In genomic region chr11:45926640-45927082, GRCm38 (mm10) we compare ENCODE assay signal across 8 mouse cellular contexts. TPM values are rescaled to one million over a fixed set of nuclear protein-coding genes. Genes with fewer than 3 reads are reported as not detected.
DNase-seq lines count a peak whose midpoint lies in the region; ATAC-seq lines count a peak whose summit lies in the region.

No protein-coding gene starts in this region.

- no peaks in the 10 kb centered on the region for H3K27me3 ChIP-seq in hindbrain, embryonic 12.5 days

- WGBS in hindbrain, embryonic 12.5 days: under 1% methylated on average over 9 of the region's 9 CpGs

- H3K36me3 ChIP-seq in hindbrain, embryonic 12.5 days: peaks cover 11% of the 10 kb centered on the region; the same call in 1 of the 2 replicates

- DNase-seq in R1 (ENCODE audit: low read depth, low spot score): peak; percentile 92
- DNase-seq in cerebellum, postnatal 10 days: peak; percentile 87 to 89
- peak; percentile 47 to 69 for DNase-seq in frontal cortex, postnatal 10 days (ENCODE audit: low spot score in 2 of 2)
- DNase-seq in layer of hippocampus, postnatal 10 days (ENCODE audit: low spot score in 2 of 2): peak; percentile 74 to 83
- peak; percentile 86 for DNase-seq in lung, postnatal 10 days
- DNase-seq in ovary, postnatal 14 days (ENCODE audit: low spot score): peak; percentile 68
- DNase-seq in thymus, postnatal 10 days (ENCODE audit: low spot score in 2 of 2): peak; percentile 59 to 81

- H3K4me3 ChIP-seq in hindbrain, embryonic 12.5 days: peak overlapping the region; percentile 33

- 0 out of 2 replicates have a peak overlapping the region, but pooled peaks have one; percentile 68 for H3K27ac ChIP-seq in hindbrain, embryonic 12.5 days

- peak; percentile 82 for ATAC-seq in hindbrain, embryonic 12.5 days (ENCODE audit: low FRiP score)

- H3K4me2 ChIP-seq in hindbrain, embryonic 12.5 days (replicated peaks): peak overlapping the region; percentile 54

- no peaks in the 10 kb centered on the region for H3K9me3 ChIP-seq in hindbrain, embryonic 12.5 days (replicated peaks)

- H3K9ac ChIP-seq in hindbrain, embryonic 12.5 days: peak overlapping the region; percentile 53; the same call in 1 of the 2 replicates

- H3K4me1 ChIP-seq in hindbrain, embryonic 12.5 days: peaks cover 9% of the 10 kb centered on the region

RNA-seq across cellular contexts. Expression of gene Lsm11, which starts 18.1 kb away (rescaled TPM):
- 16.9 and 17.3 TPM in 2 replicates for polyA plus RNA-seq in hindbrain, embryonic 12.5 days (2016; fragmentation: Nextera tagmentation; extraction: Ambion mirVana)
- 100 to 1,000 TPM; 153 to 154 TPM for total RNA-seq in layer of hippocampus, postnatal 10 days (2021)

RNA-seq across cellular contexts. Expression of gene Thg1l, which starts 28.6 kb away (rescaled TPM):
- polyA plus RNA-seq in hindbrain, embryonic 12.5 days (2016; fragmentation: Nextera tagmentation; extraction: Ambion mirVana): 11.9 and 14.7 TPM in 2 replicates
- total RNA-seq in layer of hippocampus, postnatal 10 days (2021): 10 to 100 TPM; 12.9 to 13.5 TPM

RNA-seq across cellular contexts. Expression of gene Sox30, which starts 53.4 kb away (rescaled TPM):
- polyA plus RNA-seq in hindbrain, embryonic 12.5 days (2016; fragmentation: Nextera tagmentation; extraction: Ambion mirVana): 0.14 and 0.25 TPM in 2 replicates
- total RNA-seq in layer of hippocampus, postnatal 10 days (2021): under 1 TPM; 0.18 to 0.29 TPM

Comparison
In these comparisons a context has a peak if more than half of its experiments do, and no peak if none do; other contexts are left out.
1. Peak in every context shown above with its lines: DNase-seq, ATAC-seq, H3K4me3 ChIP-seq and H3K27ac ChIP-seq.